Mouse (Mus musculus) adrenal gland, adult 2 months (tissue): ENCODE measurements at regions not wholly inside any gene's neighbourhood (a gene's known extent, or its start where the extent isn't known, plus 50 kb on each side); places are given as distances from the start of the nearest gene placed in this dataset.

Source experiments
- DNase-seq: peaks from one replicate; pipeline ENCODE4 v3.0.0; 2021

DNA sequence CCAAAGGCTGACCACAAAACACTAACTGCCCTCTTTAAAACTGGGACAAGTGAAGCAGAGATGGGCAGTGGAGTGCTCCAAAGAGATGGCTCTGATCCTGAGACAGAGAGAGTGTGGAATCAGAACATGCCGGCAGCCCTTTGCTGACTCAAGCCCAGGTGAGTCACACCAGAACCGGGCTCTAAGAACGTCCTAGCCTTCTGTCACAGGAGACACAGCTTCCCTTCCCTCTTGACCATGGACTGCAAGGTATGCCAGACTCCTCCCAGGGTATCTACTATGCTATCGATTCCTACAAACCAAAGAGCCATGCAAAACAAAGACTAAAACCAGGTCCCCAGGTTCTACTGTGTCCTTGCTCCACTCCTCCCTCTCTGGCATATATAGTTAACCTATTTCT, 98.0 kb downstream of the Dhx15 start:
- DNase-seq, result no peak

DNA sequence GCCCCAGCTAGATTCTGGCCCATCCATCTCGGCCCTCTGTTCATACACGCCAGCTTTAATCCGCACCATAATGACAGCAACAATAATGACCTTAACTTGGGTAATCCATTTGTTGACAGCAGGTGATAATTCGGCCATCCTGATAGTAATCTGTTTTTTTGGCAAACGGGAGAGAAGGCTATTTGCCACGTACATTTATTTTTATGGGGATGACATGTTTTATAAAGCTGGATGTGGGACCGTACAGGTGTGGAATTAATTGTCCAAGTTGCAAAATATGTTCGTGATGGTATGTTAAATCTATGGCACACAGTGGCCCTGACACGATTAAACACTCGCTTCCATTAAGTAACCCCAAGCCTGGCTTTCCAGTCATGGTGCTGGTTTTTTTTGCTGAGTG, 102.2 kb downstream of the Dhx15 start:
- DNase-seq, result no peak

DNA sequence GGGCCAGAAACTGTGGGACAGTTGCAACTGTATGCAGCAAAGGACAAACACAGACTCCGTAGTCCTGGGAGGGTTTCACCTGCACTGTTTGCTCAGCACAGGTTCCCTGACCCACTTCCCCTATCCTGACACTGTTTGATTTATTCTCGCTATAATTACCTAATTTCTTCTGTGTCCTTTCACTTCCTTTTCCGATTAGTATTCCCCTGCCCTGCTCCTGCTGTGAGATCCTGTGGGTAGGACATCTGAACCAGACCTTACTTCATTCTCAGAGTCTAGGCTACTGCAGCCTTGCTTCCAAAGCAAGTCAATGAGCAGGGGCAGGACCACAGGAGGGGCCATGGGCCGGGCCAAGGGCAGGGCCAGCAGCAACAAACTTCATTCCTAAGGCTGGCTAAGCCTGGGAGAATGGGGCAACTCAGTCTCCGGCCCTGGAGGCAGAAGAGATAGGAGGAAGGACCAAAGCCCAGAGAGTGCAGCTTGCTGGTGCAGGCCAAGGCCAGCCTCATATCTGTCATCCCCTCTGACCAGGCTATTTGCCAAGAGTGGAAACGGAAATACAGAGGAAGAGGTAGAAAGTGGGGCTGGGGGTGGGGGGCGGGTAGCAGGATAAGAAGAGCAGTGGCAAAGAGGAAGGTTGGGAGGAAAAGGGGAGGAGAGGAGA, 103.4 kb downstream of the Dhx15 start:
- DNase-seq, result no peak

DNA sequence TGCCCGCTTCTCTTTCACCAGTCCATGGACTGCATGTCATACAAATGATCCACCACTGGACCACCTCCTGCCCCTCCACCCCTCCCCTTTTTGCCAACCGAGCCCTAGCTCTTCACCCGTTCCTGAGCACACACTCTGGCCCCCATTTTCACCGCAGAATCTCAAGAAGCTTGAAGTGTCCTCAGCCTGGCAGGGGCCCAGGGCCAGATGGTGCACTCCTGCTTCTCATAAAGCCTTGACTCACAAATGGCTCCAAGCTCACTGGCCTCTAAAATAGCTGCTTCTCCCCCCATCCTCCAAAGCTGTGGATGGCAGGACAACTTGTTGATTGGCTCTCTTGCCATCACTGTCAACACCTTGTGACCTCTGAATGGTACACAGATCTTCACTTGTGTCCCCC, 110.0 kb downstream of the Dhx15 start:
- no peak for DNase-seq

DNA sequence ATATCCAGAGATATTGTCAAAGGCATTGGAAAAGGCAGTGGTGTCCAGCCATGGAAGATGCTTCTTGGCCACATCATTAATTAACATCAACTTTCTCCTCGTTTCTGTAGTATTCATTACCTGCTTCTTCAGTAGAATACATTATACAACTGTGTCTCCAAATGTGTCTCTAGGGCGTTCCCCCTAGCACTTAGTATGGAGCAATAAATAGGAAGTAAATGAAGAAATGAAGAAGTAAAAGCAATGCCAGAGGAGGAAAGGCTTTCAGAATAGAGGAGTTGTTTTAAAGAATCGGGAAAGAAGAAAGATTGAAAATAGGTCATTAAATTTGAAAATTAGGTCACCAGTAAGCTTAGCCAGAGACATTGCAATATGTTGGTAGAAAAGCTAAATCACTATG, 112.6 kb downstream of the Dhx15 start:
- no peak for DNase-seq

DNA sequence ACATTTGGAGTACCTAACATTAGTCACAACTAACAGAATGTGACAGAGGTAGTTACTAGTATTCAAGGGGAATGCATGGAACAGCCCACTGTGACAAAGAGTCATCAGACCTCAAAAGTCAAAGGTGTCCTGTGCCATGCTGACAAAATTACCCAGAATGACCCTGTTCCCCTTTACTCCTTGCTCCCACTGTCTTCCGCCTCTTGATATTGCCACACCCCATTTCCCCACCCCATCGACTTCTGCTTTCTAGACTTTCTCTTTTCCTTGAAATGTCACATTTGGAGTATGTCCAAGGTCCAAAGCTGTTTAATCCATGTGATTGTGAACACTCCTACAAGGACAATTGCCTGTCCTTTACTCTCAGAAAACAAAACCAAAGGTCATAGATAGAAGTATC, 115.2 kb downstream of the Dhx15 start:
- no peak for DNase-seq

DNA sequence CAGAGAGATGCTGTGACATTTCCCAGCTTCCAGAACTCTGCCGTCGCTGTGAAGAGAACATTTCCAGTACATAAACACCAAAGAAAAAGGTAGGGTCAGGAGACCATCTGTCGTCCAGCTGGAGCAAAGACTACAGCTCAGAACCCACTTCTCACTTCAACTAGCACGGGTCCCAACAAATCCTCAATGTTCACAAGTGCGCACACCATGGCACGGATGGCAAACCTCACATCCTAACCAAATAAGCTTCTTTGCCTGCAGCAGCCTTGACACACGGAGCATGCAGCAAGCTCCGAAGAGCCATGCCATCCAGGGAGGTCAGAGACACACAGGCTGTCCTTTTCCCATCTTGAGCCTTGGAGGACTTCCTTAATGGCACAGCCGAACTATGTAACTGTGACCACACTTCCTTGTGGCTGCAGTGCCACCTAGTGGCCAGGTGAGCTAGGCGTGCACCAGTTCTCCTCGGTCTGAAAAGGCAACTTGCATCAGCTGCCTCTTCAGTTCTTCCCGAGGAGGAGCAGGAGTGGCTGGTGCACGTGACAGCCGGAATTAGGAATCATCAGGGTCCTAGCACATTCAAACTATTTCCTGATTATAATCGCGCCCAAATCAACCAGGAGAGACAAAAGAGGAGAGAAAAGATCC, 125.4 kb downstream of the Dhx15 start:
- DNase-seq, result peak; percentile 66

- peak; percentile 61 for DNase-seq
These were observed 128.1 kb downstream of the Dhx15 start for GRCm38 (mm10) chr5:52062214-52062613.

GRCm38 (mm10) chr5:52061226-52061625, 129.1 kb downstream of the Dhx15 start:
- DNase-seq, result peak; percentile 4

DNA sequence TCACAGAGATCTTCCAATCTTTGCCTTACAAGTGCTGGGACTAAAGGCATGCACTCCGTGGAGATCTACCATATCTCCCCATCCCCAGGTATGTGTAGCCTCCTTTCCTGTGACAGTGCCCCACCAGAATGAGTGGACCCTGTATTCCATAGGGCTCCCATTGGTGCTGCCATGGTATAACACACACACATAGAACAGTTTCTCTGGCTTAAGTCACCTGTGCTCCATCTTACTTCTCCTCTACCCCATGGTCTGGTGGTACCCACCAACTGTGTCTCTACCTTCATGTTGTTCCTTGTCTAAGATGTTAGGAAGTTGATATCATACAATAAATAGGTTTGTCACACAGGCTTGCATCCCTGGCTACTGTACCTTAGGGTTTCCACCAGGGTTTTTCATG, 133.1 kb downstream of the Dhx15 start:
- DNase-seq, result no peak

DNA sequence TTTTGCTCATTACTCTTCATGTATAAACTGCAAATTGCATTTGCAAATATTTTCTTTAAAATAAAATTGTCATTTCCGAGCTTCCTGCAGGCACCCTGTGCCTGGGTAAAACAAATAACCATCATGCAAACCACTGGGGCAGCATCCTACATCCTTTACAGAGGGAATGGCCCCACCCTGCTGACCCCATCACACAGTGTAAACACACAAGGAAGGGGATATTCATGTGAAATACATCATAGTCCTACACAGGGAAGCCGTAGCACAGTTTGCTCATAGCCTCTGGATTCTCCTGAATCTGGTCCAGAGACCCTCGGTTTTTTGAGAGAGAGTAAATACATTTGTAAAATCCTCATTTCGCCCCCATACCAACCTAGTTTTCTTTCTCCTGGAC, 138.2 kb downstream of the Dhx15 start:
- DNase-seq, result no peak

GRCm38 (mm10) chr5:52051383-52052071, 138.8 kb downstream of the Dhx15 start:
- DNase-seq, result no peak

DNA sequence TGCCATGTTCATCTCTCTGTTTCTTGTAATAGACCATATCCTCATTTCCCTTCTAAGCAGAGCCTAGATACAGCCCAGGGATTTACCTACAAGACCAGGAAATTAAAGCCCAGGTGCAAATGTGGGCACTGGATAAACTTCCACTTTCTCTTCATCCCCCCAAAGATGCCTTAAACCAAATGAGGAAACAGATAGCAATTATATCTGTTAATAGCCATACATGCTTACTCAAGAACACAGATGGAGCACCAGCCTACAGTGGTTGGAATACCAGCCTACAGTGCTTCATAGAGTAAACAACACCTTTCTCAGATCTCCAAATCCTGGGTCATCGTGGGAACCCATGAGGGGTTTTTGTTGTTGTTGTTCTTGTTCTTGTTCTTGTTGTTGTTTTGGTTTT, 141.5 kb downstream of the Dhx15 start:
- no peak for DNase-seq

GRCm38 (mm10) chr5:52046704-52047103, 143.6 kb downstream of the Dhx15 start:
- no peak for DNase-seq

DNA sequence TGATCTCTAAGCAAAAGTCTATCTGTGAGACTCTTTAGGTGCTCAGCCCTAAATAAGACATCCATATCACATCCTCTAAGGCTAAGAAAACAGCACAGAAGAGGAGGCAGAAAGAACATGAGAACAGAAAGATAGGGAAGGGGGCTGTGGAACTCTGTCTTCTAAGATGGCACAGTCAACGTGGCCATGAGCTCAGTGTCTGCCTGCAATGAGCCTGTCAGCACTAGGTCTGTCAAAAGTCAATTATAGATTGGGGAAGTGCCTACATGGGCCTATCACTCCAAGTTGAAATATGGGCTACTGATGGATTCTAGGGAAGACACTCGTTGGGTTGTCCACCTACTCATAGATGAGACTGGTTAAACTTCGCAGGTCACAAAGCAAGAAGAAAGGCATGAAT, 146.2 kb downstream of the Dhx15 start:
- DNase-seq, result no peak

DNA sequence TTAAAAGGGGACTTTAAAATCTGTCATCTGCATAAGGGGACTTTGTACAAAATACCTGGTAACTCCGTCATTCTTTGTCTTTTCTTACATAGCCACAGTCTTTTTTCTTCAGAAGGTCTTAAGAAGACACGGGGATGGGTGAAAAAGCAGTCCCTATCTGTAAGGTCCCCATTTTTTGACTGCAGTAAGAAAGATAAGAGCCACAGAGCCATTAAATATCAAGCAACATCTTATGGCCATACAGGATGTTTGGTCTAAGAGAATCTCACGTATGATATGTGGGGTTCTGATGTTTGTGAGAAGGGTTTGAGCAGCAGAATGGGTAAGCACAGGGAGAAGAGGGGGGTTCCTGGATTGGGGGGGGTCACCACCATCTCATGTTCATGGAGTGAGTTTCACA, 148.9 kb downstream of the Dhx15 start:
- DNase-seq, result no peak

DNA sequence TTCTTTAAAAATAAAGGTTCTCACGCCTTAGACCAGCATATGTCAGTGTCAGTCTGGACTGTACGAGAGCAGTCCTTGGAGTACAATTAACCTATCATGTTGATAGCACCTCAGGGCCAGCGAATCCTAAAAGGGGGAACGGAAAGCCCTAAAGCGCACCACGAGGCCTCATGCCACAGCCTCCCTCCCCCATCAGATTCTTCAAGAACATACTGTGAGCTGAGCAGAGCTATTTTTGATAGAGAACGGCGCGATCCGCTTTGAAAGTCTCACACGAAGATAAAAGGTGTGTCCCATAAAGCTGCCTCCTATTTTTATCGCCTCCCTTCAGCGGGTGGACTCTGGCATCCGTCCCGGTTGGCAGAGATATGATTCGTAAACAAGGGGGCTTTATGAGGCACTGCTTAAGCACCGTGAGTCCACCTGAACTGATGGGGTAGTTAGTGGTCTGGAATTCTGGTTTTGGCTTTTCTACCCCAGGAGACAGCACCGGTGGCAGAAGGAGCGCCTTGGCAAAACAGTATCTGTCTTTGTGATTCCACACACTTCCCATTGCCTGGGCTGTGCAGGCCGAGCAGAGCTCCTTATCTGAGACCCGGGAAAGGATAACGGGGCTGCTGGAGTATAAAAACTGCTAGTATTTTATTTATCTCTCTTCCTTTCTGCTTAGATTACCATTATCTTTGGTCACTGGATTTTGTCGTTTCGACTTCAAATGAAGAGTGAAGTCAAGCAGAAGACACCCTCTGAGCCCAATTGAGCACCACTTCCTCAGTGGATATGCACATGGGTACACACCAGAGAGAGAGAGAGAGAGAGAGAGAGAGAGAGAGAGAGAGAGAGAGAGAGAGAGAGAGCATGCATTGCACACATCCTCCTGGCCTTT, 149.6 kb downstream of the Dhx15 start:
- no peak for DNase-seq

DNA sequence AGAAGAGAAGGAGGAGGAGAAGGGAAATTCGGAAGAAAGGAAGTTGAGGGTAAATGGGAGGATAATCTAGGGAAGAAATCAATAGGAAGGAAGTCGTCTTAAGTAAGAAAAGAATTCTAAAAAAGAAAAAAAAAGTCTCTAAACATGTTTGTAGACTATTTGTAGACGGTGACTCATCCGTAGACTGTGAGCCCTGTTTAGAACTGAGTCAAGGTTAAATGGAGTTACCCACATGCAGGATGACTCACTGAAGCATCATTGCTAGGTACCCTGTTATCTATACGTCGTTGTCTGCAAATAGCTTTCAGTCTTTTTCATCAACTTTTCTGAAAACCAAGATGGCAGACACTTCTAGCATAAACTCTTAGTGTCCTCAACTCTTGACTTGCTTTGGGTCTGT, 155.0 kb downstream of the Dhx15 start:
- DNase-seq, result peak; percentile 8

DNA sequence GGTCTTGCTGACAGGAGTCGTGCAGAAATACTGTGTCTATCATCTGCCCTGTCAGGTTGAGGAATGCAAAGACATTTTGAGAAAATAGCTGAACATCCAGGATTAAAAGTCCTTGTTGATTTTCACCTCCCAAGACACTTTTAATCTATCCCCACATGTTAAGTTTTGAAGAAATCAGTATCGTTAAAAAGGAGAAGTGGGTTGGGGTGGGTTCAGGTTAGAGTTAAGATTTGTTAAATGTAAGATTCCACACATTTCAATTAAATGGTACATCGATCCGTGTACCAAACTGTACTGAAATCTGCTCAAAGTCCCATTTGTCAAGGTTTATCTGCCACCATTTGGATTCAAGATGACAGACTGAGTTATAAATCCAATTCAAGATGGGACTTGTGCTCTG, 162.8 kb downstream of the Dhx15 start:
- no peak for DNase-seq

DNA sequence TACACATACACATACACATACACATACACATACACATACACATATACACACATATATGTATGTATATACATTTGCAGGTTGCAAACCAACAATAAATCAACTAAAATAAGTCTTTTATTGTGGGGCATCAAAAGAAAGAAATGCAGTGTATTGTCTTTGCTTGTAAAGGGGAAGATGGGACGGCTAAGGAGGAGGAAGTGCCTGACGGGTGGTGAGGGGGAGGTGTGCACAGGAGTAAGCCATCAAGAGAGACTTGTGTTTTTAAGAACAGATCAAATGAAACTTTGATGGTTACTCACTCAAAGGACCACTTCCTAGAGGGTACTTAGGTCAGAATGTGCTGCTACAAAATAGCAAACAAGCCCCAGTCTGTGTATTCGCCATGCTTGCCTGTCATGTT, 164.2 kb downstream of the Dhx15 start:
- no peak for DNase-seq

DNA sequence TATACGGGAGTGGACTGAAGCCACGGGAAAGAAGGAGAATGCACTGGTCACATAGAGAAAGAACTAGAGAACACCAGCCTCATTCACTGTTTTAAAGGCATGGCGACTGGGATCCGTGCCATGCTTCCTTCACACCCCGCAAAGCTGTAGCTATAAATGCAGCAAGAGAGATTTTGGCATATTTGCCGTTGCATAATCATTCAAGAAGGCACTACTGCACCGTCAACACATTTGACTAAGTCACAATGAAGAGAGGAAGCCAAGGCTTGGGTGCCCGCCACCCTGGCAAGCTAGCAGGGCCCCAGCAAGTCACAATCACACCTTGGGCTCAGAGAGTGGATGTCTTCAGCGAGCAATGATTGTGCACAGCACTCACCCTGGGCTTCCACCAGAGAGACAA, 167.1 kb downstream of the Dhx15 start:
- DNase-seq, result peak; percentile 4

GRCm38 (mm10) chr5:52016992-52017391, 173.3 kb downstream of the Dhx15 start:
- no peak for DNase-seq

GRCm38 (mm10) chr5:52015786-52016185, 174.5 kb downstream of the Dhx15 start:
- no peak for DNase-seq
